Mouse (Mus musculus): ENCODE results near the gene Mapk3.

Gene Mapk3

GRCm38 (mm10) chr7:126782693-126783092 lies 23.3 kb downstream of the Mapk3 start:
- DNase-seq (ENCODE audit: low spot score), result no peak

GRCm38 (mm10) chr7:126784469-126784868 lies 25.1 kb downstream of the Mapk3 start:
- no peak for DNase-seq (ENCODE audit: low spot score)

GRCm38 (mm10) chr7:126785056-126785455 lies 25.7 kb downstream of the Mapk3 start:
- no peak for DNase-seq (ENCODE audit: low spot score)

GRCm38 (mm10) chr7:126786142-126786541 lies 26.7 kb downstream of the Mapk3 start:
- DNase-seq (ENCODE audit: low spot score), result no peak

- DNase-seq (ENCODE audit: low spot score), result no peak
Measured at GRCm38 (mm10) chr7:126789141-126789540, 29.7 kb downstream of the Mapk3 start.

GRCm38 (mm10) chr7:126791851-126792720 lies 32.7 kb downstream of the Mapk3 start, which contains the start of gene Ppp4c:
Gene Ppp4c, minus strand, starts transcription at chr7:126792496.
- DNase-seq (ENCODE audit: low spot score), result peak; percentile 90

- no peak for DNase-seq (ENCODE audit: low spot score)
Measured at GRCm38 (mm10) chr7:126792721-126793443, 33.5 kb downstream of the Mapk3 start.

- DNase-seq (ENCODE audit: low spot score), result no peak
Measured at GRCm38 (mm10) chr7:126793456-126794270, 34.3 kb downstream of the Mapk3 start.

GRCm38 (mm10) chr7:126794271-126794605 lies 34.8 kb downstream of the Mapk3 start:
- DNase-seq (ENCODE audit: low spot score), result no peak

GRCm38 (mm10) chr7:126795387-126796317 lies 36.3 kb downstream of the Mapk3 start:
- DNase-seq (ENCODE audit: low spot score), result no peak

- DNase-seq (ENCODE audit: low spot score), result no peak
Measured at GRCm38 (mm10) chr7:126796350-126796932, 37.0 kb downstream of the Mapk3 start.

GRCm38 (mm10) chr7:126797411-126798126 lies 38.2 kb downstream of the Mapk3 start, which contains the start of gene Fam57b:
Gene Fam57b, plus strand, starts transcription at chr7:126797668.
- no peak for DNase-seq (ENCODE audit: low spot score)

GRCm38 (mm10) chr7:126798127-126799049 lies 39.0 kb downstream of the Mapk3 start:
- no peak for DNase-seq (ENCODE audit: low spot score)

GRCm38 (mm10) chr7:126799050-126799467 lies 39.7 kb downstream of the Mapk3 start:
- peak; percentile 96 for DNase-seq (ENCODE audit: low spot score)

GRCm38 (mm10) chr7:126799468-126800268 lies 40.3 kb downstream of the Mapk3 start:
- no peak for DNase-seq (ENCODE audit: low spot score)

GRCm38 (mm10) chr7:126800269-126801056 lies 41.1 kb downstream of the Mapk3 start:
- no peak for DNase-seq (ENCODE audit: low spot score)

GRCm38 (mm10) chr7:126801057-126801422 lies 41.6 kb downstream of the Mapk3 start:
- DNase-seq (ENCODE audit: low spot score), result no peak
